In the genomic region with DNA sequence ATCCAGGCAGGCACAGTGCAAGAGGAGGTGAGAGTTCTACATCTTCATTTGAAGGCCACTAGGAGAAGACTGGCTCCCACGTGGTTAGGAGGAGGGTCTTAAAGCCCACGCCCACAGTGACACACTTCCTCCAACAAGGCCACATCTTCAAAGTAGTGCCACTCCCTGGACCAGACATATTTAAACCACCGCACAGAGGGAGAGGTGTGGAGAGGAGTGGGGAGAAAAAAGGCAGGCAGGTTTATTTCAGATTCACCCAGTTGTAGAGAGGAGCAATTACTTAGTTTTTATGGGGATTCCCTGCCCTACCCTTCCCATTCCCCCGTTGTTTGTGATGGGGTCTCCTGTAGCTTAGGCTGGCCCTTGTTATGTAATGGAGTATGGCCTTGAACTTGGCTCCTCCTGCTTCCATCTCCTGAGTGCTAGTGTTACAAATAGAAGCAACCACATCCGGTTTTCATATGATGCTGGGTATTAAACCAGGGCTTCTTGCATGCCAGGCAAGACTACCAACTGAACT, we compare ENCODE assay signal across 16 mouse cellular contexts. TPM values are rescaled to one million over a fixed set of nuclear protein-coding genes. Genes with fewer than 3 reads are reported as not detected.
A peak's percentile ranks its signal among the peaks of the same experiment; 100 is the strongest.
DNase-seq lines count a peak whose midpoint lies in the region; TF ChIP-seq lines count a peak whose summit lies in the region.
"Had no signal": no experiment of that assay in that cellular context is flagged by ENCODE, and none has a peak within 500 bp of the region (broad histone marks: within the 10 kb centered on the region; RNA-seq: fewer than 3 reads in every experiment).

No protein-coding gene starts in this region.

- H3K27me3 ChIP-seq in heart, embryonic 10.5 days (ENCODE audit: insufficient read depth, poor library complexity, severe bottlenecking): no peaks in the 10 kb centered on the region
- H3K27me3 ChIP-seq in thymus, adult 2 months (ENCODE audit: control insufficient read depth, insufficient read depth, low read length): no peaks in the 10 kb centered on the region
- H3K27me3 ChIP-seq: midbrain, embryonic 13.5 days; neural tube, embryonic 13.5 days had no signal

- WGBS in heart, embryonic 10.5 days: 75% methylated on average over 5 of the region's 5 CpGs
- WGBS in thymus, adult 2 months: 36% methylated on average over 5 of the region's 5 CpGs

- no peak overlapping the region for H3K4me3 ChIP-seq in heart, embryonic 10.5 days
- no peak overlapping the region for H3K4me3 ChIP-seq in thymus, adult 2 months (ENCODE audit: control insufficient read depth, insufficient read depth, low read length)
- H3K4me3 ChIP-seq: forebrain, embryonic 10.5 days; gastrocnemius, adult 2 months; midbrain, embryonic 13.5 days; neural tube, embryonic 13.5 days had no signal

- DNase-seq in heart, embryonic 10.5 days (ENCODE audit: low spot score): no peak
- no peak for DNase-seq in heart, postnatal 10 days
- no peak for DNase-seq in thymus, adult 2 months
- DNase-seq in thymus, adult 18-20 months: no peak
- peak; percentile 66 for DNase-seq in induced T-regulatory cell, adult 2 months (ENCODE audit: low read depth)
- no peak for DNase-seq in cerebellum, adult 9-11 months
- DNase-seq in left cerebral cortex, postnatal 25 days (ENCODE audit: low spot score in 2 of 2): no peak
- no peak for DNase-seq in gastrocnemius, postnatal 10 days
- DNase-seq: cerebellum, adult 9-10 months; gastrocnemius, adult 2 months; kidney, adult 9 months; left cerebral cortex, postnatal 4 days had no signal

- peak overlapping the region; percentile 80; the same call in 1 of the 2 replicates for H3K27ac ChIP-seq in heart, embryonic 10.5 days
- 0 out of 2 replicates have a peak overlapping the region, but pooled peaks have one; percentile 30 for H3K27ac ChIP-seq in thymus, adult 2 months (ENCODE audit: control insufficient read depth, insufficient read depth, low read length)
- H3K27ac ChIP-seq: forebrain, embryonic 10.5 days; gastrocnemius, adult 2 months; liver, embryonic 14.5 days; midbrain, embryonic 13.5 days; neural tube, embryonic 13.5 days had no signal

- no peaks in the 10 kb centered on the region for H3K9me3 ChIP-seq in heart, embryonic 10.5 days
- H3K9me3 ChIP-seq: forebrain, embryonic 10.5 days; midbrain, embryonic 13.5 days; neural tube, embryonic 13.5 days had no signal

- TF ChIP-seq CTCF in thymus, adult 2 months (IDR thresholded peaks at IDR 0.05; ENCODE audit: borderline replicate concordance, control insufficient read depth, extremely low read depth, insufficient read depth, low read length, poor library complexity): no peak

- TF ChIP-seq POLR2A in thymus, adult 2 months (IDR thresholded peaks at IDR 0.05; ENCODE audit: control insufficient read depth, extremely low read depth, insufficient read depth, low read length, poor library complexity): no peak

- peaks cover 58% of the 10 kb centered on the region for H3K4me1 ChIP-seq in heart, embryonic 10.5 days
- H3K4me1 ChIP-seq in thymus, adult 2 months (replicated peaks; ENCODE audit: control insufficient read depth, insufficient read depth, low read length): peaks cover 38% of the 10 kb centered on the region

- H3K36me3 ChIP-seq in heart, embryonic 10.5 days: 0 out of 2 replicates have a peak, but pooled peaks cover 6% of the 10 kb centered on the region
- H3K36me3 ChIP-seq in thymus, adult 2 months (ENCODE audit: control insufficient read depth, insufficient read depth, low read length): no peaks in the 10 kb centered on the region

- intact Hi-C loops in heart, postnatal 10 days (cut with DNase I): no loop called here
- intact Hi-C loops in left cerebral cortex, postnatal 25 days (cut with DNase I): no loop called here

RNA-seq across cellular contexts. Expression of gene Mical1, which starts 3.1 kb away (rescaled TPM):
- polyA plus RNA-seq in heart, embryonic 10.5 days (2016; fragmentation: Nextera tagmentation; extraction: Ambion mirVana): 46.5 and 48.8 TPM in 2 replicates
- total RNA-seq in heart, postnatal 10 days (2021): 10 to 100 TPM; 34.3 to 39.2 TPM
- 232 and 249 TPM in 2 replicates for polyA plus RNA-seq in thymus, adult 2 months (2012; rRNA removed)
- 10 to 100 TPM; 19.5 to 20.2 TPM for total RNA-seq in left cerebral cortex, postnatal 25 days (2021)
- 10 to 100 TPM; 17.3 to 26.9 TPM for total RNA-seq in gastrocnemius, postnatal 10 days (2021)

RNA-seq across cellular contexts. Expression of gene Smpd2, which starts 17.1 kb away (rescaled TPM):
- polyA plus RNA-seq in heart, embryonic 10.5 days (2016; fragmentation: Nextera tagmentation; extraction: Ambion mirVana): 51.8 and 52.7 TPM in 2 replicates
- total RNA-seq in heart, postnatal 10 days (2021): 10 to 100 TPM; 48.2 to 57.7 TPM
- polyA plus RNA-seq in thymus, adult 2 months (2012; rRNA removed): 134 and 141 TPM in 2 replicates
- 10 to 100 TPM; 17.6 to 18.5 TPM for total RNA-seq in left cerebral cortex, postnatal 25 days (2021)
- total RNA-seq in gastrocnemius, postnatal 10 days (2021): 10 to 100 TPM; 12.8 to 14.3 TPM

RNA-seq across cellular contexts. Expression of gene Ppil6, which starts 17.2 kb away (rescaled TPM):
- 0.95 and 1.3 TPM in 2 replicates for polyA plus RNA-seq in heart, embryonic 10.5 days (2016; fragmentation: Nextera tagmentation; extraction: Ambion mirVana)
- 1 to 10 TPM; 2.8 to 3.4 TPM for total RNA-seq in heart, postnatal 10 days (2021)
- 0.15 and 0.20 TPM in 2 replicates for polyA plus RNA-seq in thymus, adult 2 months (2012; rRNA removed)
- total RNA-seq in left cerebral cortex, postnatal 25 days (2021): 1 to 10 TPM; 7.4 to 9.5 TPM
- not detected for total RNA-seq in gastrocnemius, postnatal 10 days (2021)
- total RNA-seq: gastrocnemius, adult 2 months had no signal
- polyA plus RNA-seq: liver, embryonic 14.5 days had no signal

RNA-seq across cellular contexts. Expression of gene Zbtb24, which starts 22.8 kb away (rescaled TPM):
- 13.8 and 13.9 TPM in 2 replicates for polyA plus RNA-seq in heart, embryonic 10.5 days (2016; fragmentation: Nextera tagmentation; extraction: Ambion mirVana)
- 10 to 100 TPM in 1 of 2 experiments, 1 to 10 TPM in 1; 9.7 to 12.3 TPM for total RNA-seq in heart, postnatal 10 days (2021)
- polyA plus RNA-seq in thymus, adult 2 months (2012; rRNA removed): 31.4 and 31.6 TPM in 2 replicates
- total RNA-seq in left cerebral cortex, postnatal 25 days (2021): 10 to 100 TPM; 17.4 to 20.0 TPM
- 1 to 10 TPM; 6.0 to 8.5 TPM for total RNA-seq in gastrocnemius, postnatal 10 days (2021)

RNA-seq across cellular contexts. Expression of gene Cd164, which starts 46.2 kb away (rescaled TPM):
- 156 and 169 TPM in 2 replicates for polyA plus RNA-seq in heart, embryonic 10.5 days (2016; fragmentation: Nextera tagmentation; extraction: Ambion mirVana)
- 100 to 1,000 TPM; 182 to 197 TPM for total RNA-seq in heart, postnatal 10 days (2021)
- 223 and 238 TPM in 2 replicates for polyA plus RNA-seq in thymus, adult 2 months (2012; rRNA removed)
- total RNA-seq in left cerebral cortex, postnatal 25 days (2021): 10 to 100 TPM; 59.5 to 61.3 TPM
- 100 to 1,000 TPM; 173 to 184 TPM for total RNA-seq in gastrocnemius, postnatal 10 days (2021)
